Mouse (Mus musculus) intestine, embryonic 16.5 days (tissue): Measurements from ENCODE around the gene Irf3. TPM values are rescaled to one million over a fixed set of nuclear protein-coding genes. Genes with fewer than 3 reads are reported as not detected.

Experiments used
- ATAC-seq: fragments of 200-750 bp; cut with Nextera tagmentation; 2 replicates; pipeline ENCODE4 v1.8.0; 2017; ENCODE audit warnings: moderate TSS enrichment, moderate library complexity
- H3K27ac ChIP-seq: fragments of 300-500 bp; sonication (generic); 2 replicates; pipeline ENCODE4 v1.5.1; 2014; ENCODE audit warnings: mild to moderate bottlenecking, low read length
- H3K27me3 ChIP-seq: fragments of 300-500 bp; sonication (generic); replicated peaks from 2 replicates; pipeline ENCODE4 v1.6.1; 2014; ENCODE audit warnings: low read length, control low read depth, mixed read lengths; ENCODE audit not compliant: control insufficient read depth, insufficient read depth
- H3K36me3 ChIP-seq: fragments of 300-500 bp; sonication (generic); 2 replicates; pipeline ENCODE4 v1.6.1; 2014; ENCODE audit warnings: low read length, control low read depth; ENCODE audit not compliant: control insufficient read depth, insufficient read depth
- H3K4me1 ChIP-seq: fragments of 300-500 bp; sonication (generic); 2 replicates; pipeline ENCODE4 v1.6.1; 2014; ENCODE audit warnings: low read length, control low read depth, mixed read lengths; ENCODE audit not compliant: control insufficient read depth, insufficient read depth
- H3K4me2 ChIP-seq: fragments of 300-500 bp; sonication (generic); 2 replicates; pipeline ENCODE4 v1.6.1; 2014; ENCODE audit warnings: low read depth, low read length, control low read depth
- H3K4me3 ChIP-seq: fragments of 300-500 bp; sonication (generic); 2 replicates; pipeline ENCODE4 v1.5.1; 2014; ENCODE audit warnings: mild to moderate bottlenecking, low read length
- H3K9ac ChIP-seq: fragments of 300-500 bp; sonication (generic); 2 replicates; pipeline ENCODE4 v1.6.1; 2014; ENCODE audit warnings: low read depth, low read length
- H3K9me3 ChIP-seq: fragments of 300-500 bp; sonication (generic); 2 replicates; pipeline ENCODE4 v1.6.1; 2016; ENCODE audit warnings: low read length, control low read depth; ENCODE audit not compliant: control insufficient read depth
- WGBS: fragments of 180-500 bp; shearing (Covaris S2); extraction: QIAGEN DNeasy Blood & Tissue Kit; methylation state at CpG from one replicate; pipeline ENCODE4 v1.1.7; 2014; 5-methylcytosine and 5-hydroxymethylcytosine counted together
- polyA plus RNA-seq: library from polyadenylated mRNA; unstranded; fragments of >200 nt; fragmentation: Nextera tagmentation; extraction: Ambion mirVana; gene quantifications from 2 replicates; pipeline ENCODE4 v1.2.1, GENCODE M21; 2015

The Irf3 gene
- polyA plus RNA-seq, 1 experiment from 2014 or later: 115 TPM

GRCm38 (mm10) chr7:44958208-44958607, 39.2 kb upstream of the Irf3 start:
- H3K4me3 ChIP-seq: no peak overlapping the region
- WGBS: 51% methylated on average over 7 of the region's 7 CpGs
- no peak overlapping the region for H3K27ac ChIP-seq
- no peak overlapping the region for H3K4me2 ChIP-seq
- no peaks in the 10 kb centered on the region for H3K4me1 ChIP-seq
- no peak for ATAC-seq
- H3K27me3 ChIP-seq: no peaks in the 10 kb centered on the region
- H3K9me3 ChIP-seq: no peaks in the 10 kb centered on the region
- H3K9ac ChIP-seq: no peak overlapping the region
- no peaks in the 10 kb centered on the region for H3K36me3 ChIP-seq

- ATAC-seq: no peak
- Histone ChIP-seq H3K27ac (no peak overlapping the region), H3K27me3 (no peaks in the 10 kb centered on the region), H3K4me2 (no peak overlapping the region), H3K4me1 (no peaks in the 10 kb centered on the region), H3K4me3 (no peak overlapping the region), H3K9ac (no peak overlapping the region), H3K36me3 (no peaks in the 10 kb centered on the region), H3K9me3 (no peaks in the 10 kb centered on the region)
- 77% methylated on average over 8 of the region's 8 CpGs for WGBS
These were observed 38.2 kb upstream of the Irf3 start for GRCm38 (mm10) chr7:44959281-44959680.

- H3K4me1 ChIP-seq: no peaks in the 10 kb centered on the region
- no peak overlapping the region for H3K4me3 ChIP-seq
- H3K9ac ChIP-seq: no peak overlapping the region
- no peaks in the 10 kb centered on the region for H3K9me3 ChIP-seq
- H3K4me2 ChIP-seq: no peak overlapping the region
- H3K36me3 ChIP-seq: no peaks in the 10 kb centered on the region
- 85% methylated on average over 10 of the region's 10 CpGs for WGBS
- H3K27ac ChIP-seq: no peak overlapping the region
- H3K27me3 ChIP-seq: no peaks in the 10 kb centered on the region
- no peak for ATAC-seq
These were observed 37.5 kb upstream of the Irf3 start for GRCm38 (mm10) chr7:44959874-44960511.

- H3K27me3 ChIP-seq: no peaks in the 10 kb centered on the region
These were observed 36.9 kb upstream of the Irf3 start for GRCm38 (mm10) chr7:44960512-44960910.

GRCm38 (mm10) chr7:44962337-44962736, 35.1 kb upstream of the Irf3 start:
- Histone ChIP-seq H3K4me2 (no peak overlapping the region), H3K4me1 (no peaks in the 10 kb centered on the region), H3K27ac (no peak overlapping the region), H3K27me3 (no peaks in the 10 kb centered on the region), H3K4me3 (no peak overlapping the region), H3K9me3 (no peaks in the 10 kb centered on the region), H3K9ac (no peak overlapping the region), H3K36me3 (no peaks in the 10 kb centered on the region)
- ATAC-seq: no peak
- WGBS: 60% methylated on average over 8 of the region's 8 CpGs

More at GRCm38 (mm10) chr7:44960512-44960910, 36.9 kb upstream of the Irf3 start:
- H3K27ac ChIP-seq: no peak overlapping the region
- H3K4me2 ChIP-seq: no peak overlapping the region
- no peaks in the 10 kb centered on the region for H3K4me1 ChIP-seq
- no peak for ATAC-seq
- no peak overlapping the region for H3K4me3 ChIP-seq
- H3K9me3 ChIP-seq: no peaks in the 10 kb centered on the region
- 86% methylated on average over 13 of the region's 13 CpGs for WGBS
- no peaks in the 10 kb centered on the region for H3K36me3 ChIP-seq
- H3K9ac ChIP-seq: no peak overlapping the region

- 89% methylated on average over 5 of the region's 5 CpGs for WGBS
- H3K27me3 ChIP-seq: no peaks in the 10 kb centered on the region
- H3K4me2 ChIP-seq: no peak overlapping the region
- ATAC-seq: no peak
- no peak overlapping the region for H3K4me3 ChIP-seq
- no peaks in the 10 kb centered on the region for H3K4me1 ChIP-seq
- no peaks in the 10 kb centered on the region for H3K36me3 ChIP-seq
- H3K9me3 ChIP-seq: no peaks in the 10 kb centered on the region
- no peak overlapping the region for H3K27ac ChIP-seq
- no peak overlapping the region for H3K9ac ChIP-seq
These were observed 34.6 kb upstream of the Irf3 start for GRCm38 (mm10) chr7:44962831-44963230.

- 94% methylated on average over 13 of the region's 13 CpGs for WGBS
- H3K27ac ChIP-seq: no peak overlapping the region
- no peak overlapping the region for H3K4me3 ChIP-seq
- H3K27me3 ChIP-seq: no peaks in the 10 kb centered on the region
- no peak overlapping the region for H3K4me2 ChIP-seq
- H3K36me3 ChIP-seq: no peaks in the 10 kb centered on the region
- no peaks in the 10 kb centered on the region for H3K9me3 ChIP-seq
- H3K4me1 ChIP-seq: no peaks in the 10 kb centered on the region
- ATAC-seq: no peak
- H3K9ac ChIP-seq: no peak overlapping the region
These were observed 32.5 kb upstream of the Irf3 start for GRCm38 (mm10) chr7:44964990-44965389.

GRCm38 (mm10) chr7:44965975-44966374, 31.5 kb upstream of the Irf3 start:
- Histone ChIP-seq H3K4me1 (peaks cover 3% of the 10 kb centered on the region), H3K9ac (no peak overlapping the region), H3K4me2 (no peak overlapping the region), H3K4me3 (no peak overlapping the region), H3K27ac (no peak overlapping the region), H3K27me3 (no peaks in the 10 kb centered on the region), H3K36me3 (no peaks in the 10 kb centered on the region), H3K9me3 (no peaks in the 10 kb centered on the region)
- ATAC-seq: no peak
- WGBS: 77% methylated on average over 7 of the region's 7 CpGs

GRCm38 (mm10) chr7:44966638-44967037, 30.8 kb upstream of the Irf3 start:
- no peak overlapping the region for H3K4me3 ChIP-seq
- H3K36me3 ChIP-seq: no peaks in the 10 kb centered on the region
- no peak for ATAC-seq
- no peaks in the 10 kb centered on the region for H3K27me3 ChIP-seq
- peaks cover 9% of the 10 kb centered on the region for H3K4me1 ChIP-seq
- no peak overlapping the region for H3K4me2 ChIP-seq
- H3K9ac ChIP-seq: no peak overlapping the region
- no peaks in the 10 kb centered on the region for H3K9me3 ChIP-seq
- 60% methylated on average over 15 of the region's 15 CpGs for WGBS
- no peak overlapping the region for H3K27ac ChIP-seq

- Histone ChIP-seq H3K36me3 (no peaks in the 10 kb centered on the region), H3K9ac (peak overlapping the region; percentile 75), H3K27ac (peak overlapping the region; percentile 87), H3K4me1 (peaks cover 22% of the 10 kb centered on the region), H3K9me3 (no peaks in the 10 kb centered on the region), H3K4me2 (peak overlapping the region; percentile 95), H3K27me3 (no peaks in the 10 kb centered on the region), H3K4me3 (peak overlapping the region; percentile 64)
- 0% methylated on average over 36 of the region's 36 CpGs for WGBS
- peak; percentile 97 for ATAC-seq
These were observed 27.2 kb upstream of the Irf3 start for GRCm38 (mm10) chr7:44970231-44970691.
